Mouse (Mus musculus) liver, postnatal 0 days (tissue): ENCODE results near the gene Fam199x. TPM values are rescaled to one million over a fixed set of nuclear protein-coding genes. Genes with fewer than 3 reads are reported as not detected.
A peak's percentile ranks its signal among the peaks of the same experiment; 100 is the strongest.

Source experiments
- ATAC-seq: fragments of 200-750 bp; cut with Nextera tagmentation; 2 replicates; pipeline ENCODE4 v1.8.0; 2017; ENCODE audit warnings: mild to moderate bottlenecking, moderate library complexity
- DNase-seq: peaks from one replicate; pipeline ENCODE4 v3.0.0-alpha.2; 2016
- H3K27ac ChIP-seq: fragments of 300-500 bp; sonication (generic); 2 replicates; pipeline ENCODE4 v1.5.1; 2014; ENCODE audit warnings: antibody characterized with exemption, moderate library complexity, mild to moderate bottlenecking, low read depth
- H3K27me3 ChIP-seq: fragments of 300-500 bp; sonication (generic); 2 replicates; pipeline ENCODE4 v1.6.1; 2014; ENCODE audit warnings: low read length, control low read depth, mixed read lengths; ENCODE audit not compliant: insufficient read depth
- H3K36me3 ChIP-seq: fragments of 300-500 bp; sonication (generic); replicated peaks from 2 replicates; pipeline ENCODE4 v1.6.1; 2014; ENCODE audit warnings: mild to moderate bottlenecking, control low read depth, low read length, moderate library complexity, mixed read lengths; ENCODE audit not compliant: insufficient read depth
- H3K4me1 ChIP-seq: fragments of 300-500 bp; sonication (generic); 2 replicates; pipeline ENCODE4 v1.6.1; 2014; ENCODE audit warnings: antibody characterized with exemption, mild to moderate bottlenecking, control low read depth; ENCODE audit not compliant: insufficient read depth
- H3K4me2 ChIP-seq: fragments of 300-500 bp; sonication (generic); 2 replicates; pipeline ENCODE4 v1.6.1; 2014; ENCODE audit warnings: low read depth, mild to moderate bottlenecking, low read length, moderate library complexity, mixed read lengths
- H3K4me3 ChIP-seq: fragments of 300-500 bp; sonication (generic); 2 replicates; pipeline ENCODE4 v1.5.1; 2014; ENCODE audit warnings: low read depth, low read length
- H3K9ac ChIP-seq: fragments of 300-500 bp; sonication (generic); replicated peaks from 2 replicates; pipeline ENCODE4 v1.6.1; 2014; ENCODE audit warnings: mild to moderate bottlenecking, moderate library complexity
- H3K9me3 ChIP-seq: fragments of 300-500 bp; sonication (generic); 2 replicates; pipeline ENCODE4 v1.6.1; 2016; ENCODE audit warnings: mild to moderate bottlenecking, control low read depth, low read length, mixed read lengths
- CTCF ChIP-seq: sonication (generic); IDR thresholded peaks from 2 replicates; pipeline ENCODE4 v1.5.1; 2016; ENCODE audit warnings: antibody characterized with exemption, low read depth
- EP300 ChIP-seq: IDR thresholded peaks from 2 replicates; pipeline ENCODE4 v1.6.1; 2016; ENCODE audit warnings: antibody characterized with exemption, low read depth, mild to moderate bottlenecking
- WGBS: fragments of 180-500 bp; shearing (Covaris S2); extraction: QIAGEN DNeasy Blood & Tissue Kit; methylation state at CpG from one replicate; pipeline ENCODE4 v1.1.7; 2014; ENCODE audit not compliant: insufficient replicate concordance; 5-methylcytosine and 5-hydroxymethylcytosine counted together
- polyA plus RNA-seq: library from polyadenylated mRNA; unstranded; fragments of >200 nt; fragmentation: Nextera tagmentation; extraction: Ambion mirVana; gene quantifications from 2 replicates; pipeline ENCODE4 v1.2.1, GENCODE M21; 2015

The Fam199x gene
- 1.1 and 1.5 TPM in 2 replicates for polyA plus RNA-seq

DNA sequence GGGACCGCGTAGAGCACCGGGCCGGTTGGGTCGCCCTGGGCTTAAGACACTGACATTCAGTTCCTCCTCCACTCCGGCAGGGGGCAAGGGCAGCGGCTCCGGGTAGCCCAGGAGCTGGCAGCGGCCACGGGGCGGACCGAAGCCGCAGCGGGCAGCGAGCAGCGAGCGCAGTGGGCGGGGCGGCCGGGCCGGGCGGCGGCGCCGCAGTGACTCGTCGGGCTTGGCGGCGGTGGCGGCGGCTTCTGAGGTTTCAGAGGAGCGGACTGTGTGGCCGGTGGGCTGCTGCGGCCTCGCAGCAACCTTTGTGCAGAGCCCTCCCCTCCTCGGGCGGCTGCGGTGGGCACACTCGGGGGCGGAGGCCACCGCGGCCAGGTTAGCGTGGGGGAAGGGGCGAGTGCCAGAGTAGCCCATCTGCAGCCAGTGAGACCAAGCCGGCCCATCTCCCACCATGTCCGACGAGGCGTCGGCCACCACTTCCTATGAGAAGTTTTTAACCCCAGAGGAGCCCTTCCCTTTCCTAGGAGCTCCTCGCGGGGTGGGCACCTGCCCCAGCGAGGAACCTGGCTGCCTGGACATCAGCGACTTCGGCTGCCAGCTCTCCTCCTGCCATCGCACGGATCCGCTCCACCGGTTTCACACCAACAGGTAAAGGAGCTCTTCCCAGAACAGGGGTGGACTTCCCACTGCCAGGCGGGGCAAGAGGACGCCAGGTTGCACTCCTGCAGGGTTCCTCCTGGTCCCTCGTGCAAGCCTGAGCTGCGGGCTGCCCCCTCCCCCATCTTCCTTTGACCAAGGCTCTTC lies at the start of gene Fam199x:
Gene Fam199x (plus strand): TSS at position 170 of the 801 bp plus-strand sequence.
- Histone ChIP-seq H3K27me3 (no peaks in the 10 kb centered on the region), H3K36me3 (no peaks in the 10 kb centered on the region), H3K4me3 (peak within 1 kb of the TSS; percentile 66), H3K4me2 (peak within 1 kb of the TSS; percentile 81), H3K27ac (no peak within 1 kb of the TSS), H3K4me1 (no peaks in the 10 kb centered on the region; the same call in 1 of the 2 replicates), H3K9me3 (no peaks in the 10 kb centered on the region), H3K9ac (peak within 1 kb of the TSS; percentile 68)
- TF ChIP-seq EP300 = no peak
- TF ChIP-seq CTCF = peak; percentile 58
- peak; percentile 82 for DNase-seq
- 22% methylated on average over 38 of the region's 62 CpGs for WGBS
- ATAC-seq = peak; percentile 95

DNA sequence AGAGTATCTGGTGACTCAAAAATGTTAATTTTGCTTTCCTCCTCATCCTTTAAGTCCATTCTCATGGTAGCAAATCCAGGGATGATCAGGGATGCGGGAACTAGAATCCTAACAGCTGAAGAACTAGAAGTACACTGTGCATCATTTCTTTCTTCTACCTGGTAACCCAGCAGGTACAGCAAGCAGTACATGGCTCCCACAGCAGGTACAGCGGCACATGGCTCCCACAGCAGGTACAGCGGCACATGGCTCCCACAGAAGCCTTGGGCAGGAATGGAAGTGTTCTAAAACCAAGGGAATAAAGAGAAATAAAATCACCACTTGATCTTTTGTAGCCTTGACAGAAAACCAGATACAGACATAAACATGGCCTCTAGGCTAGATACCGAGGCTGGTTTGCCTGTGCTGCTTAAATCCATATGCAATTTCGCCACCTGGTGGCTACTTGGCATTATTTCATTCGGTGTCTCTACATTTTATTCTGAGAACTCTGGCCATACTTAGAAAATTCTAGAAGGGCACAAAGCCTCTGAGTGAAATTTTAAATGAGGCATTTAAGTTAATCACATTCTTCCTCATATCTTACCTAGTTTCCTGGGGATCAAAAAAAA lies 34.2 kb upstream of the Fam199x start:
- Histone ChIP-seq H3K4me2 (no peak overlapping the region), H3K4me3 (no peak overlapping the region), H3K36me3 (no peaks in the 10 kb centered on the region), H3K27ac (no peak overlapping the region), H3K9ac (no peak overlapping the region), H3K27me3 (no peaks in the 10 kb centered on the region), H3K9me3 (no peaks in the 10 kb centered on the region), H3K4me1 (no peaks in the 10 kb centered on the region)
- ATAC-seq = no peak
- WGBS = 49% methylated on average over 6 of the region's 6 CpGs
- DNase-seq = peak; percentile 34
- TF ChIP-seq EP300 = no peak
- TF ChIP-seq CTCF = peak; percentile 67

DNA sequence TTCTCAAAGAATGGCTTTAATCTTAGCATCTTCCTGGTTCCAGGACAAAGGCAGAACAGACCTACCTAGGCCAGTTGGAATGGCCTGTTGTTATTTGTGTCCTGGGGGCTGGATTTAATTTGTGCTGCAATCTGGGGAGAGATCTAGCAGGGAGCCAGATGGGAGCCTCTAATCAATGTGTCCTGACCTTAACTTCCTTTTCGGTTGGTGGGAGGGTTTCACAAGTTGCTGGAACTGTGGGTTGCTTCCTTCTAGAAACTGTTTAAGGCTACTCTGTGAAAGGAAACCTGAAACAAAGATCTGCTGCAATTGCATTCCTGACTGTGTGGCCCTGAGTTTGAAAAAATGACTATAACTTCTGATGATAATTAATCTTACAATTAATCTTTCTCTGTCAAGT lies 31.7 kb upstream of the Fam199x start:
- no peak overlapping the region for H3K4me3 ChIP-seq
- 52% methylated on average over 1 of the region's 1 CpGs for WGBS
- H3K4me2 ChIP-seq = no peak overlapping the region
- DNase-seq (no peak), ATAC-seq (no peak)
- H3K4me1 ChIP-seq = no peaks in the 10 kb centered on the region
- H3K9ac ChIP-seq = no peak overlapping the region
- no peak overlapping the region for H3K27ac ChIP-seq
- TF ChIP-seq CTCF (no peak), EP300 (no peak)
- H3K9me3 ChIP-seq = no peaks in the 10 kb centered on the region
- no peaks in the 10 kb centered on the region for H3K27me3 ChIP-seq
- H3K36me3 ChIP-seq = no peaks in the 10 kb centered on the region

DNA sequence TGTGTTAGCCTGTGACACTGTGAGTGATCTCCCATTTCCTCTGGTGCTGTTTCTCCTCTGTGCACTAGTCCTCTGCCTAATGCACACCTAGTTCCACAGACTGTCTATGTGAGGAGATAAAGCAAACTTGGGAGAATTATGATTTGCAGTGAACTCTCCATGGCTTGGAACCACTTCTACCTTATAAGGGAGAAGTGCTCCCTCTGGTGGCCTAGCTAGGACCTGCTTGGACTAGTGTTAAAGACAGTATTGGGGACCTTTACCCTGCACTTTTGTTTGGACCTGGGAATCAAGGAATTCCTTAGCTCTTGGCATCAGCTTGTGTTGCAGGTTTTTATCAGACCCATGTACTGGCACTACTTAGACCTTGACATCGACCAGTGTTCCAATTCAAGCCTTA lies 30.1 kb upstream of the Fam199x start:
- Histone ChIP-seq H3K27me3 (no peaks in the 10 kb centered on the region), H3K9ac (no peak overlapping the region), H3K36me3 (no peaks in the 10 kb centered on the region), H3K4me3 (no peak overlapping the region), H3K27ac (no peak overlapping the region), H3K4me2 (no peak overlapping the region), H3K4me1 (no peaks in the 10 kb centered on the region), H3K9me3 (no peaks in the 10 kb centered on the region)
- no peak for ATAC-seq
- peak; percentile 74 for TF ChIP-seq CTCF
- TF ChIP-seq EP300 = no peak
- WGBS = 10% methylated on average over 1 of the region's 1 CpGs
- peak; percentile 56 for DNase-seq

DNA sequence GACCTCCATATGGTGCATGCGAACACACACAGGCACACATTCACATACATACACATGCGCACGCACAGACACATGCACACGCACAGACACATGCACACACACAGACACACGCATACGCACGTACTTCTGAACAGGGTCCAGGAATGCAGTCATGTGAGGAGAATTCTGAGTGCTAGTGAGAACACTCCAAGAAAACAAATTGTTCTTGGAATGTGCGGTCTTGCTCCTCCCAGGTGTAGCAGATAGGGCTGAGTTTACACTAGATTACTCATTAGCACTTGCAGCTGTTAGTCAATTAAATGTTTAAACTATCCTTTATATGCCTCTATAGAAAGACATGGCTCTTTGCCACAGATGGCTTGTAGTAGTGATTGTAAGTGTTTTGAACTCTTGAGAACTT lies 18.5 kb upstream of the Fam199x start:
- Histone ChIP-seq H3K36me3 (no peaks in the 10 kb centered on the region), H3K9me3 (no peaks in the 10 kb centered on the region), H3K4me1 (no peaks in the 10 kb centered on the region), H3K27me3 (no peaks in the 10 kb centered on the region), H3K27ac (no peak overlapping the region), H3K4me2 (no peak overlapping the region), H3K9ac (no peak overlapping the region), H3K4me3 (no peak overlapping the region)
- TF ChIP-seq EP300 = no peak
- TF ChIP-seq CTCF = no peak
- no peak for DNase-seq
- 88% methylated on average over 8 of the region's 8 CpGs for WGBS
- no peak for ATAC-seq

DNA sequence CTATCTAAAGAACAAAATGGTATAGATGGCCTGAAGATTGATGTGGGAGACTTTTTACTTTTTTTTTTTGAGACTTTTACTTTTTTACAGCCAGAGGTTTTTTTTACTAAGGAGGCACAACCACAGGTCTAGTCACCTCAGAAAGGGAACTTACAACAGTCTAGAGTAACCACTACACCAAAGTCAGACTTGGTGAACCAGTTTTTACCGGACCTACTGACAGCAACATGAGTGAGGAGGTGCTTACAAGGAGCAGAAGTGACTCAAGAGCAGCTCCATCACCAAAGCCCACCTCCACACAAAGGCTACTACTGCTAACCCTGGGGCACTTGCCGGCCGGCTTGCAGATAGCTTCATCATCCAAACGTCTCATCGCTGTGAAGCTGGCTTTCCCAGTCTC lies 17.7 kb upstream of the Fam199x start:
- ATAC-seq (no peak), DNase-seq (no peak)
- Histone ChIP-seq H3K4me2 (no peak overlapping the region), H3K36me3 (no peaks in the 10 kb centered on the region), H3K4me3 (no peak overlapping the region), H3K4me1 (no peaks in the 10 kb centered on the region), H3K9me3 (no peaks in the 10 kb centered on the region), H3K27me3 (no peaks in the 10 kb centered on the region), H3K9ac (no peak overlapping the region), H3K27ac (no peak overlapping the region)
- no peak for TF ChIP-seq CTCF
- TF ChIP-seq EP300 = no peak
- WGBS = 86% methylated on average over 5 of the region's 5 CpGs
